Mouse (Mus musculus) gastrocnemius, adult 2 months (tissue): ENCODE data around the gene Fbxl22. TPM values are rescaled to one million over a fixed set of nuclear protein-coding genes. Genes with fewer than 3 reads are reported as not detected.

Experiments
- DNase-seq: peaks from one replicate; pipeline ENCODE4 v3.0.0; 2022
- H3K27ac ChIP-seq: fragments of 200-600 bp; 2 replicates; pipeline ENCODE4 v1.8.1; 2022; ENCODE audit warnings: mild to moderate bottlenecking
- H3K4me3 ChIP-seq: fragments of 200-600 bp; 2 replicates; pipeline ENCODE4 v1.8.1; 2022; ENCODE audit warnings: mild to moderate bottlenecking, moderate library complexity
- CTCF ChIP-seq: fragments of 200-600 bp; IDR thresholded peaks from 2 replicates; pipeline ENCODE4 v1.8.1; 2022; ENCODE audit warnings: antibody characterized with exemption, mild to moderate bottlenecking, moderate library complexity
- intact Hi-C: fragments of 180-260 bp; cut with DNase I; formaldehyde crosslinking; loops from one replicate; pipeline ENCODE4 v1.15.1; 2025
- total RNA-seq, 2 experiments: library from RNA; stranded (reverse); gene quantifications; 2 replicates each; pipeline ENCODE4 v1.2.3; 2021

Fbxl22 gene
- total RNA-seq, 2 experiments from 2014 or later: 1.7 to 3.1 TPM

GRCm38 (mm10) chr9:66515680-66516210 is 1.4 kb upstream of the Fbxl22 start:
- H3K27ac ChIP-seq: no peak overlapping the region
- intact Hi-C loops: loop anchor here (10.0 kb wide), 1 partner anchor 189 kb away; no protein-coding TSS in a partner anchor
- no peak for DNase-seq
- no peak overlapping the region for H3K4me3 ChIP-seq
- no peak for TF ChIP-seq CTCF

- H3K4me3 ChIP-seq: peak overlapping the region; percentile 76
- intact Hi-C loops: loop anchor here (10.0 kb wide), 1 partner anchor 190 kb away; no protein-coding TSS in a partner anchor
- TF ChIP-seq CTCF: no peak
- DNase-seq: no peak
- peak overlapping the region; percentile 100 for H3K27ac ChIP-seq
These were observed 722 bp upstream of the Fbxl22 start for GRCm38 (mm10) chr9:66515115-66515514.

GRCm38 (mm10) chr9:66513661-66514255 is 635 bp downstream of the Fbxl22 start:
- peak overlapping the region; percentile 100 for H3K27ac ChIP-seq
- no peak for TF ChIP-seq CTCF
- intact Hi-C loops: loop anchor here (5.0 to 10.0 kb wide), 5 partner anchors 79 to 319 kb away; partner anchors contain the start of genes Aph1b, Aph1c, Gm10647 and Usp3
- peak overlapping the region; percentile 76 for H3K4me3 ChIP-seq
- DNase-seq: no peak

- intact Hi-C loops: loop anchor here (5.0 to 10.0 kb wide), 5 partner anchors 79 to 319 kb away; partner anchors contain the start of genes Aph1b, Aph1c, Gm10647 and Usp3
- DNase-seq: peak; percentile 32
- TF ChIP-seq CTCF: peak; percentile 34; the same call in 1 of the 2 replicates
- H3K27ac ChIP-seq: peak overlapping the region; percentile 100
- H3K4me3 ChIP-seq: peak overlapping the region; percentile 76
These were observed 1.2 kb downstream of the Fbxl22 start for GRCm38 (mm10) chr9:66513150-66513549.

- Histone ChIP-seq H3K4me3 (peak overlapping the region; percentile 76), H3K27ac (peak overlapping the region; percentile 100)
- DNase-seq: peak; percentile 91
- intact Hi-C loops: loop anchor here (5.0 to 10.0 kb wide), 5 partner anchors 80 to 320 kb away; partner anchors contain the start of genes Aph1b, Aph1c, Gm10647 and Usp3
- TF ChIP-seq CTCF: no peak
These were observed 2.1 kb downstream of the Fbxl22 start for GRCm38 (mm10) chr9:66512351-66512671.

- Histone ChIP-seq H3K4me3 (peak overlapping the region; percentile 76), H3K27ac (peak overlapping the region; percentile 100)
- DNase-seq: peak; percentile 97
- intact Hi-C loops: loop anchor here (5.0 to 10.0 kb wide), 5 partner anchors 81 to 321 kb away; partner anchors contain the start of genes Aph1b, Aph1c, Gm10647 and Usp3
- no peak for TF ChIP-seq CTCF
These were observed 2.6 kb downstream of the Fbxl22 start for GRCm38 (mm10) chr9:66511580-66512350.

- intact Hi-C loops: loop anchor here (5.0 to 10.0 kb wide), 5 partner anchors 81 to 321 kb away; partner anchors contain the start of genes Aph1b, Aph1c, Gm10647 and Usp3
- no peak for TF ChIP-seq CTCF
- Histone ChIP-seq H3K4me3 (peak overlapping the region; percentile 76), H3K27ac (peak overlapping the region; percentile 100)
- DNase-seq: peak; percentile 53
These were observed 3.4 kb downstream of the Fbxl22 start for GRCm38 (mm10) chr9:66510944-66511343.

GRCm38 (mm10) chr9:66510351-66510841 is 4.0 kb downstream of the Fbxl22 start:
- Histone ChIP-seq H3K27ac (peak overlapping the region; percentile 100), H3K4me3 (no peak overlapping the region; the same call in 1 of the 2 replicates)
- intact Hi-C loops: loop anchor here (5.0 to 10.0 kb wide), 5 partner anchors 82 to 322 kb away; partner anchors contain the start of genes Aph1b, Aph1c, Gm10647 and Usp3
- peak; percentile 29 for DNase-seq
- TF ChIP-seq CTCF: no peak

GRCm38 (mm10) chr9:66508890-66509399 is 5.4 kb downstream of the Fbxl22 start:
- no peak for DNase-seq
- intact Hi-C loops: no loop called here
- no peak overlapping the region for H3K4me3 ChIP-seq
- TF ChIP-seq CTCF: no peak
- H3K27ac ChIP-seq: no peak overlapping the region

- intact Hi-C loops: no loop called here
- TF ChIP-seq CTCF: no peak
- Histone ChIP-seq H3K27ac (no peak overlapping the region), H3K4me3 (no peak overlapping the region)
- no peak for DNase-seq
These were observed 6.7 kb downstream of the Fbxl22 start for GRCm38 (mm10) chr9:66507684-66508083.

GRCm38 (mm10) chr9:66506424-66506823 is 8.0 kb downstream of the Fbxl22 start:
- no peak overlapping the region for H3K4me3 ChIP-seq
- no peak for TF ChIP-seq CTCF
- H3K27ac ChIP-seq: no peak overlapping the region
- no peak for DNase-seq
- intact Hi-C loops: no loop called here

GRCm38 (mm10) chr9:66506011-66506410 is 8.4 kb downstream of the Fbxl22 start:
- Histone ChIP-seq H3K4me3 (no peak overlapping the region), H3K27ac (peak overlapping the region; percentile 61; the same call in 1 of the 2 replicates)
- intact Hi-C loops: no loop called here
- no peak for TF ChIP-seq CTCF
- DNase-seq: no peak
